Mouse (Mus musculus) lung, adult 18-20 months (tissue): ENCODE results near the gene Cdc42se2.
A peak's percentile ranks its signal among the peaks of the same experiment; 100 is the strongest.

Source experiments
- DNase-seq, 2 experiments: peaks; one replicate each; pipeline ENCODE4 v3.0.0; 2022; ENCODE audit warnings: mixed read lengths in 2 of 2

The Cdc42se2 gene

DNA sequence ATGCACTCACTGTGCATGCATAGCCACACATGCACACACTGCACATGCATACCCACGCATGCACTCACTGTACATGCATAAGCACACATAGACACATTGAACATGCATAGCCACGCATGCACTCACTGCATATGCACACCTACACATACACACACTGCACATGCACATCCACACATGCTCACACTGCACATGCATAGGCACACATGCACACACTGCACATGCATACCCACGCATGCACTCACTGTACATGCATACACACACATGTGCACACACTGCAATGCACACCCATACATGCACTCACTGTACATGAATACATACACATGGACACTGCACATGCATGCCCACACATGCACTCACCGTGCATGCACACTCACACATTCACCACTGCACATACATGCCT is 4.0 kb upstream of the Cdc42se2 start:
- DNase-seq = no peak

DNA sequence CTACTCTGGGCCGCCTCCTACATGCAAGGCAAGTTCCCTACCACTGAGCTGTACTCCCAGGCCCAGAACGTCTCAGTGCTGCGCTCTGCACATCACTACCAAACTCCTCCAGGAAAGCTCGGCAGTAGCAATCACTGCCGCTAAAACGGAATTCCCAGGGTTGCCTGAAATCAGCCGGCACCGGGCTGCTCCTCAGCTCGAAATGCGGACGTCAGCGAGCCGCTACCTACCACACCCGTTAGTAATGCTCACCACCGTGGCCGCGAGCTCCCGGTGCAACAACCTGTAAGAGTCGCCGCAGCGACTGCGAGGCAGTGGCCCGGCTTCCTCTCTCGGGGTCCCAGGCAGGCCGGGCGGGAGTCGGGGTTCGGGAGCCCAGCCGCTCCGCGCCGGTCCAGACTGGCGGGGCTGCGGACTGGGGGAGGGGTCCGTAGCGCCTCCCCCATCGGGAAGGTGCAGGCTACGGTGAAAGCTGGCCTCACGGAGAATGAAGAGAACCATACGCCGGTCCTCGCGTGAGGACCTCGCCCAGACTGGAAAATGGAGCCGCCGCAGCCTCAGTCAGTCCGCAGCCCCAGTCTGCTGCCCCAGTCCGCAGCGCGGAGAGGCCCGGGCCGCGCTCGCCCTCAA is 502 bp downstream of the Cdc42se2 start:
- DNase-seq = peak; percentile 58 to 65

DNA sequence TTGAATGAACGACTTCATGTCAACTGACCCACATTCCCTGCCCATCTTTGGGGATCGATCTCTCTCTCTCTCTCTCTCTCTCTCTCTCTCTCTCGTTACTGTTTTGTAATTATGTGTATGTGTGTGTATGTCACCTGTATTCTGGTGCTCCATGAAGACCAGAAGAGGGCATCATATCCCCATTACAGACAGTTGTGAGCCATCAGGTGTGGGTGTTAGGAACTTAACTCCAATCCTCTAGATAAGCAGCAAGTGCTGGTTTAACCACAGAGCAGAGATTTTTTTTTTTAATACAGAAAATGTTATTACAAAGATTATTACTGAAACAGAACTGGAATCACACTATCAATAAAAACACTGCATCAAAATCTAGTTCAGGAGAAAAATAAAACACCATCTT is 1.9 kb downstream of the Cdc42se2 start:
- no peak for DNase-seq

- no peak for DNase-seq
These were observed 3.0 kb downstream of the Cdc42se2 start for GRCm38 (mm10) chr11:54784436-54784835.

- DNase-seq = no peak
These were observed 5.2 kb downstream of the Cdc42se2 start for GRCm38 (mm10) chr11:54782253-54782652.

DNA sequence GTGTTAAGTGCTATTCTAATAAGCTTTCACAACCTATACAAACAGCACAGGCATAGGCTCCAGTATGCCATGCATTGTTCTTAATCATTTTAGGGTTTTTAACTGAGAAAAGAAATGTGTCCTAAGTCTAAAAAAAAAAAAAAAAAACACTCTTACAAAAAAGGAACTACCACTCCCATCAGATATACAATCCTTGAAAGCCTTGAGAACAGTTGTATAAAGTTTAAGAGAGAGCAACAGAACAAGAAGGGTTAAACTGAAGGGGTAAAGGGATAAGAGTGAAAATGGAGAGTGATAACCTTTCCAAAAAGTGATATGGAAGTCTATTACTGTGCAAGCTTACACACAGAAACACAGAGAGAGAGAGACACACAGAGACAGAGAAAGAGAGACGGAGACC is 7.5 kb downstream of the Cdc42se2 start:
- DNase-seq = no peak

DNA sequence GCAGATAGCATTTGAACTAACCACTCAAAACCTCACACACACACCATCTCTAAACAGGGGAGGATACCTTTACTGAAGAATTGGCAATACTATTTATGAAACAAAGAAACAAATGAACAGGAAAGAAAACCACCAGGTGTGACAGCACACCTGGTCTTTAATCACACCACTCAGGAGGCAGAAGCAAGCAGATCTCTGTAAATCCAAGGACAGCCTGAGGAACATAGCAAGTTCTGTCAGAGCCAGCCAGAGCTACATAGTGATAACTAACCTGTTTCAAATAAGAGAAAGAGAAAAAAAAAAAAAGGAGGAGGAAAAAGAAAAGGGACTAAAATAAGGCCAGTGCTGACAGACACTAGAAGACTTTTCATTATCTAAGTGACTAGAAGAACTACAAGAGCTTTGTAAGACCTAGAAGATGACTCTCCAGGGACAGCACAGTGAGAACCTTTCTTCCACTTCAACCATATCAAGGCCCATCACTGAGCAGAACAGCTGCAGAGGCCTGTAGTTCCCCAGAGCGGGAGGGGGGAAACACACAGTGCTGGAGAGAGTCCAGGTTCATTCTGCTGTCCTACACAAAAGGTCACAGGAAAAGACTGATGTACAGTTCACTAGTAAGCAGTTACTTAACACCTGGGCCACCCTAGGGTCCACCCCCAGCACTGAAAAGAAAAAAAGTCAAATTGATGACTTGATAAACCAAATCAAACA is 9.2 kb downstream of the Cdc42se2 start:
- DNase-seq = no peak

DNA sequence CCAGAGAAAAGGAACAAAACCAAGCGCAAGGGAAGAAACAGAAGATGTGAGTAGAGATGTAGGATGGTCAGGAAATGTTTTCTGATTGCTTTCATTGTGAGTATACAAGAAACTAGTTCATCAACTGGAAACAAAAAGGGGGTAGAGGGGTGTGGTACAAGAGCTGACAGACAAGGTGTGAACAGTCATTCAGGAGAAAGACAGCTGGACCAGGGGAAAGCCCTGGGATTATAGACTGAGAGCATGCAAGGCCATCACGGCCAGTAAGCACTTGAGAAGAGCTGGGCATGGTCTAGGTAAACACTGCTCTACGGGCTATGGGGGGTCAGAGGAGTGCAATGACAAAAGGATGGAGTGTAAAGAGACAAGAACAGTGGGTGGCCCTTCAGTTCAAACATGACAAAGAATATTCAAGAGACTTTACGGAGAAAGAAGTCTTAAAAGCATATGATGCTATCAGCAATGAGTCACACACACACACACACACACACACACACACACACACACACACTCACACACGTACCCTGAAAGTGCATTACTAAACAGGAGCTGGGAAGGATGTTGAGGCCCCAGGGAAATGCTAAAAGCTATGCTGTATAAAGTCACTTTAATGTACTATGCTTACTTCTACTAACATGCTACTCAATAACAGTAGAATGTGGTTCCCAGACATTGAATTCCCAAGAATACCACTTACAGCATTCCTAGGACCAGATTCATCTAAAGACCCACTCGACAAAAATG is 9.9 kb downstream of the Cdc42se2 start:
- DNase-seq = no peak

- no peak for DNase-seq
These were observed 10.6 kb downstream of the Cdc42se2 start for GRCm38 (mm10) chr11:54776735-54777333.

GRCm38 (mm10) chr11:54776367-54776701 is 11.1 kb downstream of the Cdc42se2 start:
- DNase-seq = no peak

DNA sequence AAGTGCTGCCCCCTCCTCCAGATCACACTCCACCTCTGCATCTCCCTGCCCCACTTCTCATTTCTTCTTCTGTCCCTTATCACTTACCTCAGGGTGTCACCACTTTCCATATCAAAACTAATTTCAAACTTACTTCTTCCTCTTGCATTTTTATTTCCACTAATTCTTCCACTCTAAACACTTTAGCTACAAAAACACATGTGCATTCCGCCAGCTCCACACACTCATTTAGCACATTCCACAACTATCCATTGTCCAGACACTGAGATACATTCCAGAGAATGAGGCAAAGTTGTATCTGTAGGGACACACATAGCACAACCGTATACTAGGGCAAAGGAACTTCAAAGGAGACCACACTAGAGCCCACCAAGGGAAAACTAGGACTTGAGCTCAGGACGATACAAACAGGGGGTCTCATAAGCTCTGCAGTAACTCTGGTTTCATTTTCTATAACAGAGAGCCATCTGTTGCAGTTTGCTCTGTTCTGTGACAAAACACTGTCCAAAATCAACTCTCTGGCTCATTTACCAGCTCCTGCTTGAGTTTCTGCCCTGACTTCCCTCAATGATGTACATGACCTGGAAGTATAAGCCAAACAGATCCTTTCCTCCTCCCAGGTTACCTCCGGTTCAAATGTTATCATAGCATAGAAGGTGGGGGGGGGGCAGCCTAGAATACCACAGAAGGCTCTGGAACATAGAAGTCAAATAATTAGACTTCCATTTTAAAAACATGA is 11.7 kb downstream of the Cdc42se2 start:
- DNase-seq = no peak

DNA sequence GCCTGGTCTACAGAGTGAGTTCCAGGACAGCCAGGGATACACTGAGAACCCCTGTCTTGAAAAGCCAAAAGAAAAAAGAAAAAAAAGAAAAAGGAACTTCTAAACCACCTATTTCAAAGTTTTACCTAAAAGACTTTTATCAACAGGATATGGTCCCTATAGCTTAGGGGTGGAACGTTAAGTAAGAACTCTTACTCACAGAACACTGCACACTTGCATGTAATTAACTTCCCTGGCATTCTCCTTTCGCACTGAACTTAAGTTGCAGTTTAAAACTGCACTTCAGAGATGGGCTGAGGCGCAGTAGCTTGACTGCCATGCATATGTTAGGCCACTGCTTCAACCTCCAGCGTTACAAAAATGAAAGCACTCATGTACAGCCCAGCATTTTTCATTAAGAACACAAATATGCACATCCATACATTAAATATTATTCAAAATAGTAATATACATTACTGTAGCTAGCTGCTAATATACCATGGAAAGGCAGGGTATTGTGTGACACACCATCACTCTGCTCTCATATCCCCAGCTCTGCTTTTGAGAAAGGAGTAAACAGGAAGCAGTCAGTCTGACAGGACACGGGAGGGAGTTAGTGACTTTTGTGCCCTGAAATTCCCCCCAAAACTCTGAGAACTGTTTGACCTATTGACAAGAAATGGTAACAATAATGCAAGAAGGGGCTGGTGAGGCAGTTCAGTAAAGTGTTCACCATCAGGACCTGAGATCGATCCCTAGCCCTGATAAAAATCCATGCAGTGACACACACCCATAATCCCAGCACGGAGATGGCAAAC is 13.0 kb downstream of the Cdc42se2 start:
- DNase-seq = no peak

DNA sequence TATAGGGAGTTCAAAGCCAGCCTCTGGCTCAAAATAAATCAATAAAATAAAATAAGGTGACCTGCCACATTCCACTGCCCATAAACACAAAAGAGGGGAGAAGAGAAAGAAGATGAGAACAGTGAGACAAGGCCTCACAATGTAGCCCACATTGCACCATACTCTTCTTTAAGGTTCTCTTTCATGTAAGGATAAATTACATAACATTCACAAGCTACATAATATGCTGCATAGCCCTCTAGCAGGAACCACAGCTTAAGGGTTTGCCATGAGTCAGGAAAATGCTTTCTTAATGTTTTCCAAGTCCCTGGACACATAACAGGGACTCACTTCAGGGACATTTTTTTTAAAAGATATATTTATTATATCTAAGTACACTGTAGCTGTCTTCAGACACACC is 15.9 kb downstream of the Cdc42se2 start:
- no peak for DNase-seq

- no peak for DNase-seq
These were observed 17.6 kb downstream of the Cdc42se2 start for GRCm38 (mm10) chr11:54769843-54770242.

- DNase-seq = no peak
These were observed 19.3 kb downstream of the Cdc42se2 start for GRCm38 (mm10) chr11:54768116-54768690.

- no peak for DNase-seq
These were observed 22.7 kb downstream of the Cdc42se2 start for GRCm38 (mm10) chr11:54764759-54765158.

DNA sequence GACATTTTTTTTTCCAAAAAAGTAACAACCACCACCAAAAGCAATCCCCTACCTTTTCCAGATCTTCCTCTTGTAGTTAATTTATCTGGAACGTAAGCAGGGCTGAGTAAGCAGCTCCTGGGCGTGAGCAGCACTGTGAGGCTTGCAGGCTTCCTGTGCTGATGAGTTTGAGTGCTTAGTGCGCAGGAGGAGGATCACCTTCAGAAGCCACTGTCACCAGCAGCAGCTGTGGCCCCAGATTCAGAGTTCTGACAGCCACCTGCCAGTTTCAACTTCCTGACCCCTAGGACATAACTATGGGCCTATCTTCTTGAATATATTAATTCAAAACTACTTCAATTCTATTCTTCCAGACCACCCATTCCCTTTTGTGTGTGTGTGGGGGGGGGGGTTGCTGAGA is 23.4 kb downstream of the Cdc42se2 start:
- no peak for DNase-seq

DNA sequence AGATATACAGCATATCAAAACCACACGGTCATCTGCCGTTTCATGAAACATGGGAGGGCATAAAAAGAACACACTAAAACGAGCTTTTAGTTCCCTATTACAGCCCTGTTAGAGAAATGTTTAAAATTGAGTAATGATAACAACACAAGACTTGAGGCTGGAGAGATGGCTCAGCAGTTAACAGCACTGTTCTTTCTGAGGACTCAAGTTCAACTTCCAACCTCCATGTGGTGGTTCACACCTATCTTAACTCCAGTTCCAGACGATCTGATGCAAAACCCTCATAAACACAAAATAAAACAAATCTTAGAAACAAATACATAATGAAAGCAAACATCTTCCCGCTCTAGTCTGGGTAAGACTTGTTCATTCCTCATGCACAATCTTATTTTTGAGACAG is 24.7 kb downstream of the Cdc42se2 start:
- DNase-seq = no peak

DNA sequence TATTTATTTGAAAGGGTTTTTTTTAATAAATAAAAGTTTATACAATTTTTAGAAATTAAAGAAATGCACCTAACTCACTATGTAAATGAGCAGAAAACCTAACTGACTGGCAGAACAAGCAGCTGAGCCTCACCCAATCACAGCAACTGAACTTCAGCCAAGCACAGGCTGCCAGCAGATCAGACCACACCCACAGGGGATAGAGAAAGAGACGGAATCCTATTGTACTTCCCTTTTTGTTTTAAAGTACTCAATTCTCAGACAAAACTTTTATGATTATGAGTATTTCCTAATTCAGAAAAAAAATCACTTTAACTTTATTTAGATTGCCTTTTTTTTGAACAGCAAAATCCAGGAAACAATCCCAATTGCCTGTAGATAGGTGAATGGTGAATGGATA is 29.5 kb downstream of the Cdc42se2 start:
- DNase-seq = peak; percentile 52 to 59

- peak in 1 of 2 experiments; percentile 25 for DNase-seq
These were observed 32.3 kb downstream of the Cdc42se2 start for GRCm38 (mm10) chr11:54755148-54755664.
